Mouse (Mus musculus): Measurements from ENCODE around the gene Fanci. TPM values are rescaled to one million over a fixed set of nuclear protein-coding genes. Genes with fewer than 3 reads are reported as not detected.

Fanci gene
- polyA plus RNA-seq, 1 experiment from 2014 or later, result 9.3 TPM

GRCm38 (mm10) chr7:79486528-79486927, 94.8 kb downstream of the Fanci start:
- Histone ChIP-seq H3K9ac (no peak overlapping the region), H3K27me3 (replicated peaks) (peaks cover 58% of the 10 kb centered on the region), H3K27ac (replicated peaks) (no peak overlapping the region), H3K4me1 (no peaks in the 10 kb centered on the region), H3K9me3 (no peaks in the 10 kb centered on the region), H3K4me2 (no peak overlapping the region), H3K4me3 (no peak overlapping the region), H3K36me3 (no peaks in the 10 kb centered on the region)
- ATAC-seq (ENCODE audit: extremely low read depth, insufficient number of reproducible peaks, low FRiP score, low TSS enrichment), result no peak
- 34% methylated on average over 10 of the region's 10 CpGs for WGBS

GRCm38 (mm10) chr7:79493915-79494314, 102.2 kb downstream of the Fanci start:
- Histone ChIP-seq H3K27me3 (replicated peaks) (peaks cover 76% of the 10 kb centered on the region), H3K9me3 (no peaks in the 10 kb centered on the region), H3K4me2 (no peak overlapping the region), H3K4me1 (0 out of 2 replicates have a peak, but pooled peaks cover 5% of the 10 kb centered on the region), H3K27ac (replicated peaks) (no peak overlapping the region), H3K9ac (no peak overlapping the region), H3K36me3 (no peaks in the 10 kb centered on the region), H3K4me3 (no peak overlapping the region)
- 11% methylated on average over 8 of the region's 8 CpGs for WGBS
- no peak for ATAC-seq (ENCODE audit: extremely low read depth, insufficient number of reproducible peaks, low FRiP score, low TSS enrichment)

- Histone ChIP-seq H3K36me3 (no peaks in the 10 kb centered on the region), H3K9me3 (no peaks in the 10 kb centered on the region), H3K9ac (no peak overlapping the region), H3K4me3 (peak overlapping the region; percentile 38), H3K27me3 (replicated peaks) (peaks cover 86% of the 10 kb centered on the region), H3K4me2 (peak overlapping the region; percentile 64), H3K27ac (replicated peaks) (no peak overlapping the region), H3K4me1 (peaks cover 13% of the 10 kb centered on the region)
- ATAC-seq (ENCODE audit: extremely low read depth, insufficient number of reproducible peaks, low FRiP score, low TSS enrichment), result no peak
- 3% methylated on average over 38 of the region's 38 CpGs for WGBS
These were observed 104.5 kb downstream of the Fanci start for GRCm38 (mm10) chr7:79495988-79496815.

GRCm38 (mm10) chr7:79496816-79497328, 105.1 kb downstream of the Fanci start:
- no peak overlapping the region for H3K4me2 ChIP-seq

GRCm38 (mm10) chr7:79497701-79498115, 106.0 kb downstream of the Fanci start:
- WGBS, result 3% methylated on average over 20 of the region's 20 CpGs

More at GRCm38 (mm10) chr7:79496816-79497328, 105.1 kb downstream of the Fanci start:
- Histone ChIP-seq H3K4me3 (no peak overlapping the region), H3K9ac (no peak overlapping the region), H3K9me3 (no peaks in the 10 kb centered on the region), H3K27me3 (replicated peaks) (peaks cover 93% of the 10 kb centered on the region), H3K4me1 (peaks cover 13% of the 10 kb centered on the region), H3K27ac (replicated peaks) (no peak overlapping the region), H3K36me3 (no peaks in the 10 kb centered on the region)
- WGBS, result 13% methylated on average over 9 of the region's 9 CpGs
- ATAC-seq (ENCODE audit: extremely low read depth, insufficient number of reproducible peaks, low FRiP score, low TSS enrichment), result no peak

GRCm38 (mm10) chr7:79498356-79498755, 106.6 kb downstream of the Fanci start:
- Histone ChIP-seq H3K4me3 (no peak overlapping the region), H3K9me3 (no peaks in the 10 kb centered on the region), H3K36me3 (no peaks in the 10 kb centered on the region), H3K27me3 (replicated peaks) (peaks cover 99% of the 10 kb centered on the region), H3K4me1 (peaks cover 13% of the 10 kb centered on the region), H3K4me2 (no peak overlapping the region), H3K27ac (replicated peaks) (no peak overlapping the region), H3K9ac (no peak overlapping the region)
- ATAC-seq (ENCODE audit: extremely low read depth, insufficient number of reproducible peaks, low FRiP score, low TSS enrichment), result no peak
- WGBS, result 3% methylated on average over 6 of the region's 6 CpGs

More at GRCm38 (mm10) chr7:79497701-79498115, 106.0 kb downstream of the Fanci start:
- H3K27ac ChIP-seq (replicated peaks), result no peak overlapping the region
- H3K9me3 ChIP-seq, result no peaks in the 10 kb centered on the region
- no peak for ATAC-seq (ENCODE audit: extremely low read depth, insufficient number of reproducible peaks, low FRiP score, low TSS enrichment)
- H3K9ac ChIP-seq, result no peak overlapping the region
- H3K4me1 ChIP-seq, result peaks cover 13% of the 10 kb centered on the region
- no peak overlapping the region for H3K4me2 ChIP-seq
- H3K4me3 ChIP-seq, result no peak overlapping the region
- peaks cover 99% of the 10 kb centered on the region for H3K27me3 ChIP-seq (replicated peaks)
- H3K36me3 ChIP-seq, result no peaks in the 10 kb centered on the region

- 1% methylated on average over 35 of the region's 35 CpGs for WGBS
- H3K27ac ChIP-seq (replicated peaks), result no peak overlapping the region
- H3K4me3 ChIP-seq, result no peak overlapping the region
- no peak overlapping the region for H3K9ac ChIP-seq
- ATAC-seq (ENCODE audit: extremely low read depth, insufficient number of reproducible peaks, low FRiP score, low TSS enrichment), result no peak
- H3K4me2 ChIP-seq, result no peak overlapping the region
- no peaks in the 10 kb centered on the region for H3K36me3 ChIP-seq
- peaks cover 13% of the 10 kb centered on the region for H3K4me1 ChIP-seq
- H3K27me3 ChIP-seq (replicated peaks), result peaks cover 99% of the 10 kb centered on the region
- no peaks in the 10 kb centered on the region for H3K9me3 ChIP-seq
These were observed 107.4 kb downstream of the Fanci start for GRCm38 (mm10) chr7:79498965-79499595.

Other genes with a start within 250 kb of the Fanci start
- 252 and 284 TPM in 2 replicates for gene Mfge8, start 242.9 kb upstream of the Fanci start, polyA plus RNA-seq (2015; fragmentation: Nextera tagmentation; extraction: Ambion mirVana)
- gene Abhd2, start 118.7 kb upstream of the Fanci start, polyA plus RNA-seq (2015; fragmentation: Nextera tagmentation; extraction: Ambion mirVana), result 4.0 and 4.3 TPM in 2 replicates
- gene Rlbp1, start 4.9 kb upstream of the Fanci start, polyA plus RNA-seq (2015; fragmentation: Nextera tagmentation; extraction: Ambion mirVana), result not detected in 2 replicates
- gene Polg, start 74.4 kb downstream of the Fanci start, polyA plus RNA-seq (2015; fragmentation: Nextera tagmentation; extraction: Ambion mirVana), result 24.4 and 27.1 TPM in 2 replicates
- gene Rhcg, start 225.7 kb downstream of the Fanci start, polyA plus RNA-seq (2015; fragmentation: Nextera tagmentation; extraction: Ambion mirVana), result 0.25 TPM in 1 of 2 replicates, not detected in the other

All from heart, embryonic 13.5 days (tissue).